Mouse (Mus musculus) adrenal gland, postnatal 36 days (tissue): Measurements from ENCODE around the gene Dazap1. TPM values are rescaled to one million over a fixed set of nuclear protein-coding genes. Genes with fewer than 3 reads are reported as not detected.

Source experiments
- DNase-seq, 2 experiments: peaks; one replicate each; pipeline ENCODE4 v3.0.0; 2021; ENCODE audit warnings: mixed read lengths in 1 of 2
- total RNA-seq, 2 experiments: library from RNA; stranded (reverse); gene quantifications; 2 replicates each; pipeline ENCODE4 v1.2.3; 2021

The Dazap1 gene
- total RNA-seq, 2 experiments from 2014 or later = 82.1 to 90.4 TPM

DNA sequence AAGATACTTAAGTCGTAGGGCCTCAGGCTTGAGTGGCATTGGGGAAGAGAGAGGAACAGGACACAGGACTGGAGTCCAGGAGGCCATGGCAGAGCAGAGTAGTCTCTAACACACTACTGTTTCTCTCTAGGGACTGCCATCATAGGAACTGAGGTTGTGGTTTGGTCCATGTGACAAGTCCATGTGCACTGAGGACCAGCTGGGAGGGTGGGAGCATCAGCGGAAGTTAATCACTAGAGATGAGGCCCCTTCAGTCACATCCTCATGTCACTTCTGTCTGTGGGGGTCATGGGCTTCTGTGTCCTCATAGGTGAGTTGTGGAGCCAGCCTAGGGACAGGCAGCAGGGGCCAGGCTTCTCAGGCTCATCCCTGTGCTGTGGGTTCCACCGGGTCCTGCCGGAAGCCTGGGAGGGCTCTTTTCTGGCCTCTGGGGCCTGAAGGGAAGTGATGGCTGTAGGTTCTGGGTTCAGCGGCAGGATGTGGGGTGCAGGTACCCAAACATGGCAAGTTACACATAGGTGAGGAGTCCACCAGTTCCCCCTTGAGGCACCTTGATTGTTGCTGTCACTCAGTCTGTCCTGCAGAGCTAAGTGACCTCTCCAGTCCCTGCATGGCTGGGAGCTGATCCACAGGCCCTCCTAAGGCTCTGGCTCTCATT, 10.0 kb downstream of the Dazap1 start:
- DNase-seq = no peak

DNA sequence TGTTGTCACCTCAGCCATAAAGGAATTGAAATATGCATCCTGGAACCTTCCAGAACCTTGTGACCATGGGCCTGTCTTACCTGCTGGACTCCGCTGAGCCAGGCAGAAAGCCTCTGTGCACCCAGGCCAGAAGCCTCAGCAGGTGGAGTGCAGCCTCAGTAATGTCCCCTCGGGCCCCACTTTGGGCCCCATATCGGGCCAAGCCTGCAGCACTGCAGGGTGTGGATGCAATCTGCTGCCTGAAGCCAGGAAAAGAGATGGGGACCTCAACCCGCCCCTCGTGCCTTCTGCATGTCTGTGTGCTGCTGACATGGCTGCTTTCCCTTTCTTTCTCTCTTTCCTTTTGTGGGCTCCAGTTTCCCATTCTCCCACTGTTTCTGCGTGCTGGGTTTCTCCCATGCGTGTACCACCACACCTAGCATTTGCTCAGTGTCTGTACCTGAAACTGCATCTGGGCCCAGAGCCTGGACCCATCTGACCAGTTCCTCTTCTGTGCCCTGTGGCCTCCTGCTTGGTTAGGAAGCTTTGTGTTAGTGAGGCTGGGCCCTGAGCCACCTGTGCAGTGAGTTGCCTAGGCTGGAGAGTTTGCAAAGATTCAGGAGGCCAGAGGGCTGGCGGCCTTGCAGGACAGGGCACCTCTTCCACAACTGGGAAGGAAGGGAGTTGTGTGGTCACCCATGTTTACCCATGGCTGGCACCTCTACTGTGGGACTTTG, 10.7 kb downstream of the Dazap1 start:
- no peak for DNase-seq

DNA sequence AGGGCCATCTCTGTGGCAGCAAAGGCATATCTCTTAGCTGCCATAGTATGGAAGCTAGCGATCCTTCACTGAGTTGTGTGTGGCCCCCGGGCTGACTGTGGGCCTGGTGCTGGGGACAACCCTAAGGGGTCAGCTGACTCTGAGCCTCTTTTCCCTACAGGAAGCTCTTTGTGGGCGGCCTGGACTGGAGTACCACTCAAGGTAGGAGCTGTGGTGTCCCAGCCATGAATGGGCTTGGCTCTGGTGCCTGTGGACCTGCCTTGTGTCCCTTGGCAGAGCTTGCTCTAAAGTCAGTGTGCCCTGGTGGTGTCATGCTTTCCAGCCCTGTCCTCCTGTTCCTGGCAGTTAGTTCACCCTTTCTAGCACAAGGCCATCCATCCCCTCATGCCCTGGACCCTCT, 12.6 kb downstream of the Dazap1 start:
- no peak for DNase-seq

DNA sequence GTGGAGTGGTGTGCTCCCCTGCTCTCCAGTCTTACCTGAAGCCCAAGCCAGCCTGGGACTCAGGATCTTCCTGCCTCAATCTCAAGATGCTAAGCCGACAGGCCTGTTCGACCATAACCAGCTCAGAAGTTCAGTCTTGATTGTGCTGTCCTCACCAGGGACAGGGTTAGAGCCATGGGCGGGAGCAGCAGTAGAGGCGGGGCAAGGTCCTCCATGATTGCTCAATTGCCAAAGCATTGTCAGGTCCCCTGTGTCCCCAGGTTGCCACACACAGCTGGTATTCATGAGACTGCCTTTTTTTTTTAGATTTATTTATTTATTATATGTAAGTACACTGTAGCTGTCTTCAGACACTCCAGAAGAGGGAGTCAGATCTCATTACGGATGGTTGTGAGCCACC, 15.0 kb downstream of the Dazap1 start:
- DNase-seq = peak in 1 of 2 experiments; percentile 36

DNA sequence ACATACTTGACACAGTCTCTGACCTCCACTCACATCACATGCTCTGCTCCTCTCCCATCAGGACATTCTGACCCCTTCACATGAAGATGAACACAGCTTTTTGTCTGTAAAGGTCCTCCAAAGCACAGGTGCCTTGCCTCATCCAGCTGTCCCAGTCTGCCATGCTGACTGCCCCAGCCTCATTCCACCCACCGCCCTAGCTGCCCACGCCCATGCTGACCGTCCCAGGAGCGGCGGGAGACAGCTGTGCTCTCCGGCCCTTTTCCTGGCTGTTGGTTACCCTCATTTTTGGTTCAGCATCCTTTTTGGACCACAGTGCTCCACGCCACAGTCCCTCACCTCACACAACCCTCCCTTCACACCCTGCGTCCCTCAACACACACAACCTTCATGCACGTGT, 17.1 kb downstream of the Dazap1 start:
- no peak for DNase-seq

DNA sequence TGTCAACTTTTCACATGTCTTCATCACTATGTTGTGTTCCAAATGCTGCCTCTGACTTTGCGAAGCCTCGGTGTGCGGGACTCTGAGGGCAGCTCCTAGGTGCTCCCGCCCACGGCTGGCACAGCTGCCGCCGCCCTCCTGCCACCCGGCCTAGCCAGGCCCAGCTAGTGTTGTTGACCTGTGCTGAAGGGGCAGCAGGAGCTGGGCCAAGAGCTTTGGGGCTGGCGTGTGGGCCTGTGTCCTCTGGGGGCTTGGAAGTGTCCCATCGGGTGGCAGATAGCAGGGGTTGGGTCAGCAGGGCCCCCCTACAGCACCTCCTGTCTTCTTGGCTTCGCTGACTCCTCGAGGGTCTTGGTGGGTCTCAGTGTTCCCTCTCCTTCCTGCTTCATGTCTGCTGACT, 18.0 kb downstream of the Dazap1 start:
- DNase-seq = no peak

DNA sequence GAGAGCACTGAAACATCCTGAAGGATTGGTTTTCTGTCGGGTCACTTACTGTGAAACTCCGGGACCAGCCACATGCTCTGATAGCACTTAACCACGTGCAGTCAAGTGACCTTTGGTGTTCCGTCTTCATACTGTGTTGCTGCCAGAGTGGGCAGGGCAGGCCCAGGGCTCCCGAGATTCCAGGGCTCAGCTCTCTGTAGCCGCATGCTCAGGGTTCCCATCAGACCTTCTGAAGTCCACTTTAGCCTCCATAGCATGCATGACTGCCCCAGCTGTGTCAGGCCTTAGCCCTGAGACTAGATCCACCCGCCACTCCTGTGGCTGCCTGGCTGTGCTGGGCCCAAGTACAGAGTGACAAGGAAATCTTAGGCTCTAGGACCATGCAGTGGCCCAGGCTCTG, 20.0 kb downstream of the Dazap1 start:
- peak; percentile 70 to 73 for DNase-seq

DNA sequence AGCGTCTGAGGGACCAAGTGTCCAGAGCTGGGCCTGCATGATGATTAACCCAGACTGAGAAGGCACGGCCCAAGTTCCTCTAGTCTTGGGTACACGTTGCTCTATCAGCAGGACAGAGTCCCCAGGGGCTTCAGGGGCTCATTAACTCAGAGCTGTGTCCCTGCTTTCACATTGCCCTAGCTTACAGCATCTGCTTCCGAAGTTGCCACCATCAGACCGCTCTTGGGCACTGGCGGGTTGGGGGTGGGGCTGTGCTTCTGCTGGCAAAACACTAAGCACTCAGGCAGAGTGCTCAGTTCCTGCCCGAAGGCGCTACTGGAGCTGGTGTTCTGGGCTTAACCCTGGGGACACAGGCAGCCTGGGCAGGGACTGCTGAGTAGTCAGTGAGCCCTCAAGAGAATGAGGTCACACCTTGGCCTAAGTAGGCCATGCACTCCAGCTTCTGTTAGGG, 20.7 kb downstream of the Dazap1 start:
- peak; percentile 53 to 81 for DNase-seq

DNA sequence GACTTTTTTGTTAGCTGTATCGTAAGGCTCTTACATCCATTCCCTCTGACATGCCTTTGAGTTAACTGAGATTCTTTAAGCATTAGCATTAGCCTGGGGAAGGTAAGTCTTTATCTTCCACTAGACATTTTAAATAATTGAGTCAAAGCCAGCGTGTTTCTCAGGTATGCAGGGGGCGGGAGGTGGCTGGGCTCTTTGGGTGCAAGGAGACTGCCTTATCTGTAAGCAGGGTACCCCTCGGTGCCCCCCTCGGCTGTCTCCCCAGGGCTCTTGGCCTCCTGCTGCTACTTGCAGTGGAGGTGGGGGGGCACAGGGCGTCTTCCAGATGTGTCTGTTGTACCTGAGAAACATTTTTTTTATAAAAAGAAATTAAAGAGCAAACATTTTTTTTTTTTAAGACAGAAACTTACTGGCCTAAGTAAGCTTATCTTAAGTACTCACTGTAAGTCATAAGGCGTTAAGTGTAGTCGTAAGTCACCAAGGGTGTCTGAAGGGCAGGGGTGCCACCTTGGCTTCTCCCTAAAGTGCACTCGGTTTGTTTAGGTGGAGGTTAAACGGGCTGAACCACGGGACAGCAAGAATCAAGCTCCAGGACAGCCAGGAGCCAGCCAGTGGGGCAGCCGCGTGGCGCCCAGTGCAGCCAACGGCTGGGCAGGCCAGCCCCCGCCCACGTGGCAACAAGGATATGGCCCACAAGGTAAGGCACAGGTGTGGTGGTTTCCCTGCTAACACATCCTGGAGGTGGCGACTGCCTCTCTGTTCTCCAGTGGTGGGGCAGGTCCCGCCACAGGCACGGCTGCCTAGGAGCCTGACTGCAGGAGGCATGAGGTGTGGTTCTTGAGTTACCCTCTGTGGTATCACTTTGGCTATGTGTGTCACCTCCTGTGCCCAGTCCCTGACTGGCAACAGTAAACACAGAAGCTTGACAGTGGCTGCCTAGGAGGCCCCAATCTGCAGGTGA, 21.5 kb downstream of the Dazap1 start:
- no peak for DNase-seq

DNA sequence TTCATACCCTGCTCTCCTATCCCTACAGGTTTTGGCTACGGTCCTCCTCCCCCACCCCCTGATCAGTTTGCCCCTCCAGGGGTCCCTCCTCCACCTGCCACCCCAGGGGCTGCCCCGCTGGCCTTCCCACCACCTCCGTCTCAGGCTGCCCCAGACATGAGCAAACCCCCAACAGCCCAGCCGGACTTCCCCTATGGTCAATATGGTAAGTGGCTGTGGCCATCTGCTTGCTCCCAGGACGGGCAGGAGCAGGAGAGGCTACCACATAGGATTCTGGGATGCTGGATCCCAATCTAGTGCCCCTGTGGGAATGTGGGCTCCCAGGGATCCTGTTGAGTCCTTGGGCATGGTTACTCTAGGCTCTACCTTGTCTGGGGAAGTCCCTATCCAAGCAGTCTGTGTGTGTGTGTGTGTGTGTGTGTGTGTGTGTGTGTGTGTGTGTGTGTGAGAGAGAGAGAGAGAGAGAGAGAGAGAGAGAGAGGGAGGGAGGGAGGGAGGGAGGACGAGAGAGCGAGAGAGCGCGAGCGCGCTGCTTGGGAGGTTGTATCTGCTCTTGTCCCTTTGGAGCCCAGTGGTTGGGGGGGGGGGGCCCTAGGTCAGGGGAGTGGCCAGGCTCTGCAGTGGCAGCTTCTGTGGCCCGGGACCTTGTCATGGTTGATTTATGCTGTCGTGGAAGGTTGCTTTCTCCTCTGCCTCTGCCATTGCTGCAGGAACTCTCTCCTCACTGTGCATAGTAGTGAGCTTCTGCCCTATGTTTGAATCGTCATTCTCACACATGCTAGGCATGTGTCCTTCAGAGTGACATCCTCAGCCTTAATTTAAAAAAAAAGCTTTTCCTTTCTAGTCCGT, 24.2 kb downstream of the Dazap1 start:
- DNase-seq = peak; percentile 75 to 79

DNA sequence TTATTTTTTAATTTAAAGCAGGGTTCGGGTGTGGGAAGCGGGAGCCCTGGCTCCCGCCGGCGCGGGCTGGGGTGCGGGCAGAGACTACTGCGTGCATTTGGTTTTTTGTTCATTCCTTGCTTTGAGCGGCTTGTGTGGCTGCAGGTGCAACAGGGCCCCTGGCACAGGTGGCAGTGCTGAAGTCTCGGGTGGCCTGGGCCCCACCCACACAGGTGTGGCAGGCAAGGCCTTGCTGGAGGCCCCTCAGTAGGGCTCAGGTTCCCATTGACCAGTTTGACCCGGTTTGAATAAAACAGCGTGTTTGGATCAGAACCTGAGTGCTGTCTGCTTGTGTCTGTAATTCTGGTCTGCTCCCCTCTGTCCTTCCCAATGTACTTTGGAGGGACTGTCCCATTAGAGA, 26.8 kb downstream of the Dazap1 start:
- DNase-seq = no peak

DNA sequence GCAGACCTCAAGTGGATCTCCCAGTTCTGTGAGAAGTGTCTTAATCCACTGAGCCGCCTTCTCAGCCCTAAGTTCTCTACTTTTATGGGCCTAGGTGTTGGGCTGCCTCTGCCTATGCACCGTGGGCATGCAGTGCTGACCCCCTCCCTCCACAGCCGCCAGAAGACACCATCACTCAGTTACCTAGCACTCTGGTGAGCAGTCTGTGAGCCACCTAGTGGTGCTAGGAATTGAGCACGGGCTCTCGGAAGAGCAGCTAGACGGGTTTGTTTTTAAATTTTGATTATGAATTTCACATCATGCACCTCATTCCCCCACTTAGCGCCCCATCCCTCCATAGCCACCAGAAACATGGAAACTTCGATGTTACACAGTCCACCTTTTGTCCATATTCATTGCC, 27.4 kb downstream of the Dazap1 start:
- no peak for DNase-seq

DNA sequence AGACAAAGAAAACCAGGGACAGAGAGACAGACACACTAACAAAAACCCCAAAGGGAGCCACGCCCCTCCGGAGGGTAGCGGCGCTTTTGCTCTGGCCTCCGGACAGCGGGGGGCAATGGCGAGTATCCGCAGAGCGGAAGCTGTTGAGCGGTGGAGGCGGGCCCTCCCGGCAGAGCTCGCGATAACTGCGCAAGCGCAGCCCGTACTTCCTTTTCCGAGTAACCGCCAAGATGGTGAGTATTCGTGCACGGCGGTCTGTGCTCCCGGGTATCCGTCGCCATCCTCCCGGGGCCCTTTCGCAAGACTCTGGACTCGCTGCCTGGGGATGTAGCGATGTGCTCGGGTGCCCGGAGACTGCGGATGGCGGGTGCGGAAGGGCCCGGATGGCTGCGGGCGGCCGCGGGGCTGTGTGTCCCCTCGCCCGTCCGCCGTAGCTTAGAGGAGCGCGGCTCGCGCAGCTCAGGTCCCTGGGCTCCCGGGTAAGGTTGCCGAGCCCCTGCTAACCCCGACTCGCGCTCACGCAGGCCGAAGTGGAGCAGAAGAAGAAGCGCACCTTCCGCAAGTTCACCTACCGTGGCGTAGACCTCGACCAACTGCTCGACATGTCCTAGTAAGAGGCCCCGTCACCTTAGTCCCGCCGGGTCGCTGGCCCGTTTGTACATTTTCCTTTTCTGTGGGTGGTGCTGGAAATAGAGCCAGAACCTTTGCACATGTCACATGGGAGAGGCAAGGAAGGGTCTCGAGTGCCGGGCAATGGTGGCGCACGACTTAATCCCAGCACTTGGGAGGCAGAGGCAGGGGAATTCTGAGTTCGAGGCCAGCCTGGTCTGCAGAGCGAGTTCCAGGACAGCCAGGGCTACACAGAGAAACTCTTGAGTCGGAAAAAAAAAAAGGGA, 31.2 kb downstream of the Dazap1 start, which contains the start of gene Rps15:
Rps15 (plus strand) TSS at position 203 of the 896 bp plus-strand sequence.
- DNase-seq = peak; percentile 96 to 98

DNA sequence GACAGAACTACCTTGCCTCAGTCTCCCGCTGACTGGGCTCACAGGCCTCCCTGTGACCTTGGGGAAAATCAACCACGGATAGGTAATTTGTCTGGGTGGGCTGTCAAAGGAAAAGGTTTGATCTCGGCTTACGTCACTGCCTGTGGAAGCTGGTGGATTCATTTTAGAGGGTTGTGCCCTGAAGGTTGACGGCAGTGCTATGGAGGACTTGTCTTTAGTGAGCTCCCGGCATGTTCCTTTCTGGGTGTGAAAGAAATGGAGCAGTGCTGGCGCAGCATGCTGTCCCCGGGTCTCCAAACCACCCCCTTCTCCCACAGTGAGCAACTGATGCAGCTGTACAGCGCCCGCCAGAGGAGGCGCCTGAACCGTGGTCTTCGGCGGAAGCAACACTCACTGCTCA, 32.0 kb downstream of the Dazap1 start:
- DNase-seq = no peak

DNA sequence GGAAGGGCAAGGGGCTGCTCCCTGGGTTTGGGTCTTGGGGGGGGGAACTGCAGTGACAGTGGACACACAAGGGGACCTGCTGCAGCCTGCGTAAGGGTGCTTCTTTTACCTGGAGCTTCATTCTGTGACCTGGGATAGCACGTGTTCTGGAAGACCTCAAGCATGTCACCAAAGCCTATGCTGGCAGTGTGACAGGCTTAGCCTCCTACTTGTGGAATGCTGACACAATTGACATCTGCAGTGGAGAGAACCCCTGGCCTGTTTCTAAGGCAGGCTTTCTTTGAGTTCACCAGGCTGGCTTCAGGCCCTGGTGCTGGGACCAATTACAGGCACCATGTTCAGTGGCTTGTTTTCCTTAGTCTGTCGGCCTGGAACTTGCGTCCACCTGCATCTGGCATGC, 33.0 kb downstream of the Dazap1 start:
- DNase-seq = no peak

DNA sequence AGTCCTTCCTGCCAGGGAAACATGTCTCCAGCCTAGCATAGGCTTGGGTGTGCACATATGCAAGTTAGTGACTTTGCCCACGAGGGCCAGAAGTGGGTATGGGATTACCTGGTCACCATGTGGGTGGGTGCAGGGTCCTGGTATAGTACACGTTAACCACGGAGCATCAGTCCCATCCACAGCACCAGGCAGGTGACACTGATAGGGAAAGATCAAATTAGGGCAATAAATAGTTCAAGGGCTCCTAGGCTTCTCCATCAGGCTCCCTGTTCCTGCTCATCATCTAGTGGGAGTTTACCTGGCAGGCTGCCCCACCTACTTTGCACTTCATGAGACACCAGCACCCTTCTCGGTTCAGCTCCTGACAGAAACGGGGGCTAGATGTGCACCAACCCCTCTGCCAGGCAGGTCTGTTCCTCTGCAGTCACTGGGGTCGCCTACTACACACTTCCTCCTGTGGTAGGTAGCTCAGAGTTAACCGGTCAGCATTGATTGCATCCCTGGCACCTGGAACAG, 33.6 kb downstream of the Dazap1 start:
- DNase-seq = no peak

DNA sequence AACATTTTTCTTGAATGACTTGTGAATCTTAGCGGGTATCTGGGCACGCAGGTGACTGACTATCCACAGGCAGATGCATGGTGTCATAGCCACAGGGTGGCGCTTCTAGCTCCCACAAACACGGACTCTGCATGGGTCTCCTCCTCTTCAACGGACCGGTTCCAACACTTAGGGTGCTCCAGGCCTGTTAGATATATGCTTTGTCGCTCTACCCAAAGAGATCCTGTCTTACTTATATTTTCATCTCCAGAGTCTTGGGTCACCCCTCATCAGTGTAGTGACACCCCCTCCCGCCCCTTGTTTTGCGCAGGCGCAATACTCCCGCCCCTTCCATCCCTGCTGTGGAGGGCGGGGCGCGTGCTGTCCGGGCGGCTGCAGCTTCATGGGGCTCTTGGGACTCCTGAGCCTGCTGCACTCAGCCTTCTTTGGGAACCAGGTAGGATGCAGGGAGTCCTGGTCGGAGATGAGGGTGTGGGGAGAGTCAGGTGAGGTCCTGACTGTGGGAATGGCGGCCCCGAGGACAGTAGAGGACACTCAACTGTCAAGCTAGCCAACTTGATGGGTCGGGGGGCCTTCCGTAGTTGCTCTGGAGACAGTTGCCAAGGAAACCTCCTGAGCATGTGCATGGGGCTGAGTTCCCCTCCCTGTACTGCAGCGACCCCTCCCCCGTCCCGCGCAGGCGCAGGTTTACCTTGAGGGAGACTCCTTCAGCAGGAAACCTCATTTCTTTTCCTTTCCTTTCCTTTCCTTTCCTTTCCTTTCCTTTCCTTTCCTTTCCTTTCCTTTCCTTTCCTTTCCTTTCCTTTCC, 34.5 kb downstream of the Dazap1 start, which contains the start of gene Apc2:
Apc2 (plus strand) TSS at position 360 of the 808 bp plus-strand sequence.
- DNase-seq = peak; percentile 78 to 85

DNA sequence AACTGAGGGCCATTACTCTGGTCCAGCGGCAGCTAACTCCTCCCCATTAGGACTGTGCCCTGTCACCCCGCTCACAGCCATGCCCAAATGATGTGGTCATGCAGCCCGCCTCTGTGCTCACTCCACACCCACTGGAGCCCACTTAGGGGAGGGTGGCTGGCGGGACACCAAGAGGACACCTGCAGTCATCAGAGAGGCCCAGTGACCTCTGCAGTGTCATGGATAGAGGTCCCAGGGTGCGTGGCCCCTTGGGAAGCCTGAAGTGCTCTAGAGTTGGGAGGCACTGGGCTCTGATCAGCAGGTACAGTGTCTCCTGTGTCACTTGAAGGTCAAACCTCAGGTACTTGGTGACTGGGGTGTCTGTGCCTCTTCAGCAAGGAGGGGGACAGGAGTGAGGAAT, 35.5 kb downstream of the Dazap1 start:
- no peak for DNase-seq

DNA sequence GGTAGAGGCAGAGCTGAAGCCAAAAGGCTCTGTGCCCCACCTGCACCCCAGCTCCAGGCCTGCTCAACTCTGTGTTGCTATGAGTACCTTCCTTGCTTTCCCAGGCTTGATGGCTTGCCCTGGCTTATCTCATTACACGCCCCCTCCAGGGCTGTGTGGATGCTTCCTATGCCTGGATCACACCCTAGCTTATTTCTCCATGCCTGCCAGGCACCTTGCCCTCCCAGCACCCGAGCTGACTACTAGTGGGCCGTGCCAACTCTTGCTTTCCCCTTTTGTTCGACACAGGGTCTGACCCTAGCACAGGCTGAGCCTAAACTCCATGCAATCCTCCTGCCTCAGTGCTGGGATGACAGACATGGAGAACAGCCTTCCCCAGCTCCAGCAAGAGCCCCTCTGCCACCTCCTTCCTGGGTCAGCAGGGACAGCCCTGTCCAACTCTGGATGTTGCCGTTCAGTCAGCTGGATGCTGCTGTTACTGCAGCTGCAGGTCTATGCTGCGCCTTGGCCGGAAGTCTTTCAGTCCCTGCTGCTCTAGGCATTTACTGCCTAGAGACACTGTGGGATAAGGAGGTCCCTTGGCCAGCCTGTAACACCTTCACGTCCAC, 36.3 kb downstream of the Dazap1 start:
- no peak for DNase-seq
